Mouse (Mus musculus): ENCODE measurements around the gene Fbxl17. TPM values are rescaled to one million over a fixed set of nuclear protein-coding genes. Genes with fewer than 3 reads are reported as not detected.

Fbxl17 gene
- total RNA-seq (2023) = 37.2 TPM

DNA sequence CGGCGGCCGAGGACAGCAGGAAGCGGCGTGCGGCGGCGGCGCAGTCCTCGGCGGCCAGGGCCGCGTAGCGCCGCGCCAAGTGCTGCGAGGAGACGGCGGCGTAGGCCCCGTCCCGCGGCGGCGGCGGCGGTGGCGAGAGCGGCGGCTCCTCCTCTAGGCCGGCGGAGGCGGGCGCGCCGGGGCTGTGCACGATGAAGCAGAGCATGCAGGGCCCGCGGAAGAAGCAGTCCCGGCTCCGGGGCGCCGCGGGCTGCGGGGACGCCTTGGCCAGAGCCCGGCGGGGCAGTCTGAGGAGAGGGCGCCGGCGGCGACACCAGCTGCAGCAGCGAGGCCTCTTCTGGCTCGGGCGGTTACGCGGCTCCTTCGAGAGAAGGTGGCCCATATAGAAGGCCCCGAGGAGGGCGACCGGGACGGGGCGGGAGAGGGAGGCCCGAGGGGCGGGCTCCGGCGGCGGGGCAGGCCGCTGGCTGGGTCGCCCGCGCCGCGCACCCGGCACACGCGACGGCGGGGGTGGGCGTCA lies at the start of gene Fbxl17:
Fbxl17 (minus strand) TSS at position 382 of the 520 bp plus-strand sequence.

